Mouse (Mus musculus): Measurements from ENCODE around the gene Adra2b.

GRCm38 (mm10) chr2:127416706-127417105, 53.7 kb downstream of the Adra2b start:
- TF ChIP-seq EP300 (IDR thresholded peaks at IDR 0.05; ENCODE audit: insufficient read depth, low read depth, low read length): no peak
- no peak for TF ChIP-seq POLR2A (IDR thresholded peaks at IDR 0.05; ENCODE audit: insufficient read depth, low read depth, low read length)
- no peak for TF ChIP-seq CTCF (IDR thresholded peaks at IDR 0.05)

All from heart, adult 2 months (tissue).